Mouse (Mus musculus): ENCODE results near the gene Mkln1. TPM values are rescaled to one million over a fixed set of nuclear protein-coding genes. Genes with fewer than 3 reads are reported as not detected.

The Mkln1 gene
- 217 and 220 TPM in 2 replicates for polyA plus RNA-seq (2015; fragmentation: Nextera tagmentation; extraction: Ambion mirVana)

DNA sequence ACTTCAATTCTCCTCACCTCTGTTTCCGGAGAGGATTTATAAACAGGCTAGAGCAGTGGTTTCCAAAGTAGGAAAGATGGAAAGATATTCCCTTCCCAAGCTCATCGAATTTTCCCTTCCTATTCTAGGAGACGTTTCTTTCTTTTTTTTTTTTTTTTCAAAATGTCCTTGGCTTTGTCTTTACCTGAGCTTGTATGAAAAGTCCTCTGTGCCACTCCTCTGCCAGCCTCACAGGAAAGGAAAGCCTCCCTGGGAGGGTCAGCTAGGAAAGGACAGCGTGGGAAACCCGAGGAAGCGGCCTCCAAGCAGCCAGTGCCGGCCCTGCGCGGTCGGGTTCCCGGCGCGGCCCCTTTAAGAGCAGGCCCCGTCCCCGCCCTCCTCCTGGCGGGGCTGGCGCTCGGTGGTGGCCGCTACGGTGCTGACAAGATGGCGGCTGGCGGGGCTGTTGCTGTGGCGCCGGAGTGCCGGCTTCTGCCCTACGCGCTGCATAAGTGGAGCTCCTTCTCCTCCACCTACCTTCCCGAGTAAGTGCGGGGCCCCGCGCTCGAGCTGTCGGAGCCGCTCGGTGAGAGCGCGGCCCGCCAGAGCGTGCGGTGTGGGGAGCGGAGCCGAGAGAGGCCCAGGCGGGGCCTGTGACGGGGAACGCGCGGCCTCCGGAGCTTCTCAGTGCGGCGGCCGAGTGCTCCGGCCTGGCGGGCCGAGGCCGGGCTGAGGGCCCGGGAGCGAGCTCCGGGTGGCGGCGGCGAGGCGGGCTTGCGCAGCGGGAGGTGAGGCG lies at the start of gene Mkln1:
Mkln1 (plus strand) TSS at position 305 of the 775 bp plus-strand sequence.
- Histone ChIP-seq H3K36me3 (ENCODE audit: control insufficient read depth, insufficient read depth, low read length) (no peaks in the 10 kb centered on the region), H3K4me3 (ENCODE audit: low read length) (peak within 1 kb of the TSS; percentile 97), H3K4me2 (ENCODE audit: low read depth, low read length) (peak within 1 kb of the TSS; percentile 87), H3K9me3 (ENCODE audit: control insufficient read depth, low read length) (no peaks in the 10 kb centered on the region), H3K4me1 (replicated peaks; ENCODE audit: control insufficient read depth, insufficient read depth, low read length) (peaks cover 22% of the 10 kb centered on the region), H3K9ac (ENCODE audit: low read length) (peak within 1 kb of the TSS; percentile 97), H3K27me3 (ENCODE audit: control insufficient read depth, insufficient read depth, low read depth, low read length) (no peaks in the 10 kb centered on the region), H3K27ac (ENCODE audit: low read length) (peak within 1 kb of the TSS; percentile 93)
- ATAC-seq (ENCODE audit: low read depth), result peak; percentile 99
- under 1% methylated on average over 62 of the region's 65 CpGs for WGBS

DNA sequence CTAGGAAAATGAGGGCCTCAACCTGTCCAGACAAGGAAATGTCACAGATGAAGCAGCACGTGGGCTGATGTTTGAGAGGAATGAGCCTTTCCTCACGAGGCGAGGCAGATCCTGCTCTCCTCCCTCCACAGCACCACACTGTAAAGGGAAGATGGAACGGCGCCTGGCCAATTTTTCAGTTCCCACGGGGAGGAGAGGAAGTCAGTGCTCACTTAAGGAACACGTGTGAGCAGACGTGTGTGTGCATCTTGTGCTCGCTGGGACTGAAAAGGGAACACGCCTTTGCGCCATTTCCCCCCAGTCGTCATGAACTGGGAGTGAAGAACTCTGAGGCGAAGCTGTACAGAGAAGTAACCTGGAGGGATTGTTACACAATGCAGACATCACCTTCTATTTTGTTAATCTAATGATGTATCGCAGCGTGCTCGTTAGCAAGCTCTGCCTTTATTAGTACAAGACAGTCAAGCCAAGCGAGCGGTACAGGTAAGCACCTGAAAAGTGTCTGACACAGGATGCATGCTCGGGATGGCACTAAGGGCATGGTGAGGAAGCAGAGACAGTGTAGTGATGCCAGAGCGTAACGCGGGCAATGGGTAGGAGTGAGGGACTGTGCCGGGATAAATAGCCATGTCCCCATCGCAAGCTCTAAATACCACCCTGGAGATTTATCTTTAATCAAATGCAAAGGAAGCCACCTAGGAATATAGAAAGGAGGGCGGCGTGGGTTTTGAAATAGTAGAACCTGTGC lies 41.9 kb upstream of the Mkln1 start:
- Histone ChIP-seq H3K4me2 (ENCODE audit: low read depth, low read length) (no peak overlapping the region), H3K27me3 (ENCODE audit: control insufficient read depth, insufficient read depth, low read depth, low read length) (no peaks in the 10 kb centered on the region), H3K4me3 (ENCODE audit: low read length) (no peak overlapping the region), H3K9me3 (ENCODE audit: control insufficient read depth, low read length) (no peaks in the 10 kb centered on the region), H3K9ac (ENCODE audit: low read length) (no peak overlapping the region), H3K27ac (ENCODE audit: low read length) (no peak overlapping the region), H3K4me1 (replicated peaks; ENCODE audit: control insufficient read depth, insufficient read depth, low read length) (no peaks in the 10 kb centered on the region), H3K36me3 (ENCODE audit: control insufficient read depth, insufficient read depth, low read length) (no peaks in the 10 kb centered on the region)
- ATAC-seq (ENCODE audit: low read depth), result 0 out of 2 replicates have a peak, but pooled peaks have one; percentile 2
- WGBS, result 81% methylated on average over 26 of the region's 26 CpGs

DNA sequence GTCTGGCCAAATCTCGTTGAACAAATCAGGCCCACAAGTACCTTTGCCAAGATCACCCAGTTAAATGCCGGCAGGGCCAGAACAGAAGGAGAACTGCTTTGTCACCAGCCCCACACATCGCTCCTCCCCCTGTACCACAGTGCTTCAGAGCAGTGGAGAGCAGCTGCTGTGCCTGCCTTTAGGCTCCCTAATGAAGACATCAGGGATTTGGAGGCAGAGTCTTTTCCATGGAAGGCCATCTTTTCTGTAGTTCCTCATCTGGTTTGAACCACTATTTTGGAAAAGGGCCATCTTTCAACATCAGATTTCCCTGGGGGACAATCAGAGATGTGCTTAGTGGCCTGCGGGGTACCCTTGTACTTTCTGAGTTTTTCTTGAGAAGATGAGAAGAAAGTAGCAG lies 41.2 kb upstream of the Mkln1 start:
- 41% methylated on average over 4 of the region's 4 CpGs for WGBS
- H3K4me3 ChIP-seq (ENCODE audit: low read length), result no peak overlapping the region
- no peak overlapping the region for H3K9ac ChIP-seq (ENCODE audit: low read length)
- no peak overlapping the region for H3K4me2 ChIP-seq (ENCODE audit: low read depth, low read length)
- no peaks in the 10 kb centered on the region for H3K27me3 ChIP-seq (ENCODE audit: control insufficient read depth, insufficient read depth, low read depth, low read length)
- ATAC-seq (ENCODE audit: low read depth), result peak; percentile 82
- H3K4me1 ChIP-seq (replicated peaks; ENCODE audit: control insufficient read depth, insufficient read depth, low read length), result no peaks in the 10 kb centered on the region
- H3K9me3 ChIP-seq (ENCODE audit: control insufficient read depth, low read length), result no peaks in the 10 kb centered on the region
- no peak overlapping the region for H3K27ac ChIP-seq (ENCODE audit: low read length)
- H3K36me3 ChIP-seq (ENCODE audit: control insufficient read depth, insufficient read depth, low read length), result no peaks in the 10 kb centered on the region

DNA sequence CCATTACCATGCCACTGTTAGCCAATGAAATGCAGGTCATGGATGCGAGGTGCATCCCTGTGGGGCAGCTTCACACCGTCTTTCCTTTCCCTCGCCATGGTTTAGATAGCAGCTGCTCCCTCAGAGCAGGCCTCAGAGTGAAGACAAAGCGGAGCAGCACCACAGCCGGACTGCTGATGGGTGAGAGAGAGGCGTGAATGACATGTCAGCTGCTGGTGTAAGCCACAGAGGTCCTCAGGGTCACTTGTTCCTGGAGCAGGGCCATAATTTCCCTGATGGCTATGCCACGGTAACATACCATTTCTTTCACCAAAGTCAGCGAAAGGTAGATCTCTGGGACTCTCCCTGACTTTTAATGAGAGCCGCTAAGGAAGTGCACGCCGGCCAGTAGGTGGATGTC lies 35.9 kb upstream of the Mkln1 start:
- Histone ChIP-seq H3K4me2 (ENCODE audit: low read depth, low read length) (no peak overlapping the region), H3K36me3 (ENCODE audit: control insufficient read depth, insufficient read depth, low read length) (no peaks in the 10 kb centered on the region), H3K4me3 (ENCODE audit: low read length) (no peak overlapping the region), H3K27ac (ENCODE audit: low read length) (no peak overlapping the region), H3K27me3 (ENCODE audit: control insufficient read depth, insufficient read depth, low read depth, low read length) (no peaks in the 10 kb centered on the region), H3K9me3 (ENCODE audit: control insufficient read depth, low read length) (no peaks in the 10 kb centered on the region), H3K4me1 (replicated peaks; ENCODE audit: control insufficient read depth, insufficient read depth, low read length) (no peaks in the 10 kb centered on the region), H3K9ac (ENCODE audit: low read length) (no peak overlapping the region)
- WGBS, result 58% methylated on average over 11 of the region's 11 CpGs
- ATAC-seq (ENCODE audit: low read depth), result no peak

DNA sequence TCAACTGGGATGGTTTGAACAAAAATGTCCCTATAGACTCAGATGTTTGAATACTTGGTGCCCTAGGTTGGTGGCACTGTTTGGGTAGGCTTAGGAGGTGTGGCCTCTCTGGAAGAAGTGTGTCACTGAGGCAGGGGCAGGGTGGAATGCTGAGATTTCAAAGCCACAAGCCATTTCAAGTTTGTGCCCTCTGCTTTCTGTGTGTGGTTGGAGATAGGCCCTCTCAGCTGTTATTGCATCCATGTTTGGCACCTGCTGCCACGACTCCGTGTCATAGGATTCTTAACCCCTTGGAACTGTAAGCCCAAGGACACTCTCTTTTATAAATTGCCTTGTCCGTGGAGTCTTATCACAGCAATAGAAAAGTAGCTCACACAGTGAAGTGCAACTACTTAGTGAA lies 34.1 kb upstream of the Mkln1 start:
- Histone ChIP-seq H3K36me3 (ENCODE audit: control insufficient read depth, insufficient read depth, low read length) (no peaks in the 10 kb centered on the region), H3K4me1 (replicated peaks; ENCODE audit: control insufficient read depth, insufficient read depth, low read length) (no peaks in the 10 kb centered on the region), H3K27me3 (ENCODE audit: control insufficient read depth, insufficient read depth, low read depth, low read length) (no peaks in the 10 kb centered on the region), H3K4me2 (ENCODE audit: low read depth, low read length) (no peak overlapping the region), H3K27ac (ENCODE audit: low read length) (no peak overlapping the region), H3K4me3 (ENCODE audit: low read length) (no peak overlapping the region), H3K9me3 (ENCODE audit: control insufficient read depth, low read length) (no peaks in the 10 kb centered on the region), H3K9ac (ENCODE audit: low read length) (no peak overlapping the region)
- WGBS, result 84% methylated on average over 3 of the region's 3 CpGs
- ATAC-seq (ENCODE audit: low read depth), result no peak

DNA sequence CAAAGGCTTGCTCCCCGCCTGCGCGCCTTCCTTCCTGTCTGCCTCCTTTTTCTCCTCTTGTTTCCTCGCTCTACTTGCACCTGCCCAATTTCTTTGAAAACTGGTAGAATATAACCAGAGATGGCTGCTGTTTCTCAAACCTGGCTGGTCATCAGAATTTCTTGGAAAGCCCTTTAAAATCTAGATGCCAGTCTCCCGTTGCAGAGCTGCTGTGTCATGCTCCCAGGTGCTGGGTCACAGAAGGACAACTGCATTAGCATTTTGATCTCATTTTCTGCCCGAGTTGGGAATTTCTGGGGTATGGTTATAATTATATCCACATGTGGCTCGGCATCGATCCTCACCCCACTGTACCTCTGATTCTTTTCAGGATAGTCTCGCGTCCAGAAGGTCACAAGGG lies 30.6 kb upstream of the Mkln1 start:
- no peaks in the 10 kb centered on the region for H3K36me3 ChIP-seq (ENCODE audit: control insufficient read depth, insufficient read depth, low read length)
- no peaks in the 10 kb centered on the region for H3K27me3 ChIP-seq (ENCODE audit: control insufficient read depth, insufficient read depth, low read depth, low read length)
- no peak overlapping the region for H3K9ac ChIP-seq (ENCODE audit: low read length)
- H3K27ac ChIP-seq (ENCODE audit: low read length), result no peak overlapping the region
- ATAC-seq (ENCODE audit: low read depth), result no peak
- H3K9me3 ChIP-seq (ENCODE audit: control insufficient read depth, low read length), result no peaks in the 10 kb centered on the region
- H3K4me2 ChIP-seq (ENCODE audit: low read depth, low read length), result no peak overlapping the region
- no peak overlapping the region for H3K4me3 ChIP-seq (ENCODE audit: low read length)
- H3K4me1 ChIP-seq (replicated peaks; ENCODE audit: control insufficient read depth, insufficient read depth, low read length), result peaks cover 3% of the 10 kb centered on the region; the same call in 1 of the 2 replicates
- 79% methylated on average over 10 of the region's 10 CpGs for WGBS

DNA sequence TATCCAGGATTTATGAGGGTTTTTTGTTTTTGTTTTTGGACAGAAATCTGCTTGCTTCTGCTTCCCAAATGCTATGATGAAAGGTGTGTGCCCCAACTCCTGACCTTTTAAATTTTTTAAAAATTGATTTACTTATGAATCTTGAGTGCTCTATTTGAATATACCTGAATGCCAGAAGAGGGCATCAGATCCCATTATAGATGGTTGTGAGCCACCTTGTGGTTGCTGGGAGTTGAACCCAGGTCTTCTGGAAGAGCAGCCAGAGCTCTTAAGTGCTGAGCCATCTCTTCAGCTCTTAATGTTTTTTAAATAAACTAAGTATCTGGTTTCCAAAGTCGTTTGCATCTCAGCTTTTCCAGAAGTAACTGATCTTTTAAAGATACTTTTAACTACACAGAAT lies 30.0 kb upstream of the Mkln1 start:
- no peaks in the 10 kb centered on the region for H3K36me3 ChIP-seq (ENCODE audit: control insufficient read depth, insufficient read depth, low read length)
- H3K9me3 ChIP-seq (ENCODE audit: control insufficient read depth, low read length), result no peaks in the 10 kb centered on the region
- no peak overlapping the region for H3K4me3 ChIP-seq (ENCODE audit: low read length)
- no peak for ATAC-seq (ENCODE audit: low read depth)
- H3K4me2 ChIP-seq (ENCODE audit: low read depth, low read length), result no peak overlapping the region
- H3K27me3 ChIP-seq (ENCODE audit: control insufficient read depth, insufficient read depth, low read depth, low read length), result no peaks in the 10 kb centered on the region
- peaks cover 3% of the 10 kb centered on the region; the same call in 1 of the 2 replicates for H3K4me1 ChIP-seq (replicated peaks; ENCODE audit: control insufficient read depth, insufficient read depth, low read length)
- no peak overlapping the region for H3K9ac ChIP-seq (ENCODE audit: low read length)
- WGBS, result 39% methylated on average over 1 of the region's 1 CpGs
- no peak overlapping the region for H3K27ac ChIP-seq (ENCODE audit: low read length)

DNA sequence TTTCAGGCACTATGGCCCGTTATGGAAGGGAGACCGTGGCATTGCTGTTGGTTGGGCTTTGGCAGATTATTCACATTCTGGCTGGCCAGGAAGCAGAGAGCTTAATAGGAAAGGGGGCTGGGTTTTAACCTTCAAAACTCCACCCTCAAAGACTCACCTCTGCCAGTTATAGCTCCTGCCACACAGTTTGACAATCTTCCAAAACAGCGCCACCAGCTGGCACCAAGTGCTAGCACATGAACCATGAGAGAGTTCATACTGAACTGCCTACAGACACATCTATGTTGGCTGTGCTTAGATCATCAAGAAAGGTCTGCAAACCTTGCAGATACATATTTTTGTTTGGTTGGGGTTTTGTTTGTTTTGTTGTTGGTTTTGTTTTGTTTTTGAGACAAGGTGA lies 28.7 kb upstream of the Mkln1 start:
- WGBS, result 60% methylated on average over 3 of the region's 3 CpGs
- Histone ChIP-seq H3K4me1 (replicated peaks; ENCODE audit: control insufficient read depth, insufficient read depth, low read length) (peaks cover 3% of the 10 kb centered on the region; the same call in 1 of the 2 replicates), H3K9me3 (ENCODE audit: control insufficient read depth, low read length) (no peaks in the 10 kb centered on the region), H3K36me3 (ENCODE audit: control insufficient read depth, insufficient read depth, low read length) (no peaks in the 10 kb centered on the region), H3K4me3 (ENCODE audit: low read length) (no peak overlapping the region), H3K27me3 (ENCODE audit: control insufficient read depth, insufficient read depth, low read depth, low read length) (no peaks in the 10 kb centered on the region), H3K9ac (ENCODE audit: low read length) (no peak overlapping the region), H3K27ac (ENCODE audit: low read length) (no peak overlapping the region), H3K4me2 (ENCODE audit: low read depth, low read length) (no peak overlapping the region)
- no peak for ATAC-seq (ENCODE audit: low read depth)

DNA sequence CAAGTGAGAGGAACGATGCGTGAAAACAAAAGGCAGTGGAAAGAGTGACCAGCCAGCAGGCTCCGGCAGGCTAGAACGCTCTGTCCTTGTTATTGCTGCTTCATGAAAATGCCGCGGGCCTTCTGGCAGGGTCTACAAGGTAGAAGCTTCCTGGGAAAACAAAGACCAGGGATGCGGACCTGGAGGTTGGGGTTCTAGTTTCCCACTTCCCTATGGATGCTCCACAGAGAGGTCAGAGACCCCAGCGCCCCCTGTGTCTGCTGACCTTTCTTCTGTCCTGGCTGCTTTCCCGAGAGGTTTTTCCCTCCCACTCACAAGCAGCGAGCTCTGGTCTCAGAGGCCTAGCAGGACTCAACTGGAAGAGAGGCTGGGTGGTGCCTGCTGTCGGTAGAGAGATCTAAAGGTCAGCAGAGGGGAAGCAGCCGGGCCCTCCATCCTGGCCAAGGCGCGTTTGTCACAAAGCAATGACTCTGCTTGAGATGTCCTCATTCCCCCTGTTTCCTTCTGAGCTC lies 27.9 kb upstream of the Mkln1 start:
- ATAC-seq (ENCODE audit: low read depth), result no peak
- Histone ChIP-seq H3K27ac (ENCODE audit: low read length) (peak overlapping the region; percentile 9; the same call in 1 of the 2 replicates), H3K9ac (ENCODE audit: low read length) (no peak overlapping the region), H3K9me3 (ENCODE audit: control insufficient read depth, low read length) (no peaks in the 10 kb centered on the region), H3K4me2 (ENCODE audit: low read depth, low read length) (no peak overlapping the region), H3K36me3 (ENCODE audit: control insufficient read depth, insufficient read depth, low read length) (no peaks in the 10 kb centered on the region), H3K4me1 (replicated peaks; ENCODE audit: control insufficient read depth, insufficient read depth, low read length) (peaks cover 3% of the 10 kb centered on the region; the same call in 1 of the 2 replicates), H3K4me3 (ENCODE audit: low read length) (no peak overlapping the region), H3K27me3 (ENCODE audit: control insufficient read depth, insufficient read depth, low read depth, low read length) (no peaks in the 10 kb centered on the region)
- WGBS, result 53% methylated on average over 14 of the region's 14 CpGs

Measured in lung, embryonic 16.5 days (tissue).